Mouse (Mus musculus) hindbrain, embryonic 14.5 days (tissue): ENCODE results near the gene Golga5. TPM values are rescaled to one million over a fixed set of nuclear protein-coding genes. Genes with fewer than 3 reads are reported as not detected.

ENCODE experiments used
- ATAC-seq: fragments of 200-750 bp; cut with Nextera tagmentation; 2 replicates; pipeline ENCODE4 v1.8.0; 2017; ENCODE audit warnings: moderate number of reproducible peaks, mild to moderate bottlenecking, moderate TSS enrichment, moderate library complexity; ENCODE audit not compliant: low FRiP score
- DNase-seq: peaks from one replicate; pipeline ENCODE4 v3.0.0-alpha.2; 2015; ENCODE audit warnings: low spot score
- H3K27ac ChIP-seq: fragments of 300-500 bp; sonication (generic); 2 replicates; pipeline ENCODE4 v1.5.1; 2014; ENCODE audit warnings: mild to moderate bottlenecking, moderate library complexity
- H3K27me3 ChIP-seq: fragments of 300-500 bp; sonication (generic); 2 replicates; pipeline ENCODE4 v1.6.1; 2014; ENCODE audit warnings: mild to moderate bottlenecking, low read length, mixed read lengths; ENCODE audit not compliant: control insufficient read depth, insufficient read depth
- H3K36me3 ChIP-seq: fragments of 300-500 bp; sonication (generic); replicated peaks from 2 replicates; pipeline ENCODE4 v1.6.1; 2014; ENCODE audit not compliant: control insufficient read depth, insufficient read depth
- H3K4me1 ChIP-seq: fragments of 300-500 bp; sonication (generic); replicated peaks from 2 replicates; pipeline ENCODE4 v1.6.1; 2014; ENCODE audit warnings: antibody characterized with exemption, low read length, mixed read lengths; ENCODE audit not compliant: control insufficient read depth, insufficient read depth
- H3K4me2 ChIP-seq: fragments of 300-500 bp; sonication (generic); replicated peaks from 2 replicates; pipeline ENCODE4 v1.6.1; 2014; ENCODE audit warnings: mild to moderate bottlenecking, moderate library complexity
- H3K4me3 ChIP-seq: fragments of 300-500 bp; sonication (generic); replicated peaks from 2 replicates; pipeline ENCODE4 v1.5.1; 2014; ENCODE audit warnings: mild to moderate bottlenecking, low read length
- H3K9ac ChIP-seq: fragments of 300-500 bp; sonication (generic); 2 replicates; pipeline ENCODE4 v1.6.1; 2014
- H3K9me3 ChIP-seq: fragments of 300-500 bp; sonication (generic); 2 replicates; pipeline ENCODE4 v1.6.1; 2016; ENCODE audit warnings: low read length; ENCODE audit not compliant: control insufficient read depth
- WGBS: fragments of 180-500 bp; shearing (Covaris S2); extraction: QIAGEN DNeasy Blood & Tissue Kit; methylation state at CpG from one replicate; pipeline ENCODE4 v1.1.7; 2014; 5-methylcytosine and 5-hydroxymethylcytosine counted together
- polyA plus RNA-seq: library from polyadenylated mRNA; unstranded; fragments of >200 nt; fragmentation: Nextera tagmentation; extraction: Ambion mirVana; gene quantifications from 2 replicates; pipeline ENCODE4 v1.2.1, GENCODE M21; 2014

Golga5 gene
- polyA plus RNA-seq, 1 experiment from 2014 or later = 25.9 TPM

DNA sequence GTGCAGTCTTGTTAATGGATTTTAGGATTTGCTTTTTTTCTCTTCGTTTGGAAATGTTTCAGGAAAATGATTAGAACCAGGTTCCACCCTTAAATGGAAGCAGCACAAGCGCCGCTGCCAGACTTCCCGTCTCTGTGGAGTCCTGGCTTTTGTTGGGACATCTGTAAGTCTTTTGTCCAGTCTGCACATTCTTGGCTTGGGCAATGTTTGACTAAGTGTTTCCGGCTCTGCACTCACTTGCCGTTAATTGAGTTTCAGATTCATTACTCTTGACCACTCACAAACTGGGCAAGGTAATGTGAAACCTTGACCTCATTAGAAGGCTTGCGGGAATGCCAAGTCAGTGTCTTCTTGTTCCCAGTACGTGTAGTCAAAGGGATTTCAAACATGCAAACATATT is 29.8 kb downstream of the Golga5 start:
- ATAC-seq (no peak), DNase-seq (no peak)
- H3K9ac ChIP-seq = no peak overlapping the region
- H3K36me3 ChIP-seq = peaks cover 45% of the 10 kb centered on the region
- no peaks in the 10 kb centered on the region for H3K27me3 ChIP-seq
- no peak overlapping the region for H3K27ac ChIP-seq
- no peak overlapping the region for H3K4me3 ChIP-seq
- 75% methylated on average over 8 of the region's 8 CpGs for WGBS
- H3K9me3 ChIP-seq = no peaks in the 10 kb centered on the region
- no peak overlapping the region for H3K4me2 ChIP-seq
- H3K4me1 ChIP-seq = no peaks in the 10 kb centered on the region

GRCm38 (mm10) chr12:102499210-102499609 is 30.3 kb downstream of the Golga5 start:
- no peaks in the 10 kb centered on the region for H3K4me1 ChIP-seq
- DNase-seq = no peak
- 89% methylated on average over 5 of the region's 5 CpGs for WGBS

DNA sequence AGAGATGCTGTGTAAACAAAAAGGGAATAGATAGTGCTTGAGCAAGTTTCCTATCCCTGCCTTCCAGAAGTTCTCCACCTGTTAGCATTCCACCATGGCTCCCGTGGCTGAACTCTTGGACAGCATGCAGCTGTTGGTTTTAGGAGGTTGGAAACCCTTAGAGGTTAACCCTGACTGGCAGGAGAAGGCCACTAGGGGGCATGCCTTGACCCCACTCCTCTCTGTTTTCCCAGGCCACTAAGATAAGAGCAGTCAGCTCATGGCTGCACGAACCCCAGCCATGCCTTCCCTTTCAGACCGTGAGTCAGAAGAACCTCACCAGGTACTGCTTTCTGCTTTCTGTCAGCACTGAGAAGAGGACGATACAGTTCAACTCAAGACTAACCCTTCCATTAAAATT is 30.8 kb downstream of the Golga5 start:
- H3K36me3 ChIP-seq = peaks cover 37% of the 10 kb centered on the region
- no peak overlapping the region for H3K4me3 ChIP-seq
- no peak overlapping the region for H3K4me2 ChIP-seq
- no peak for DNase-seq
- 76% methylated on average over 4 of the region's 4 CpGs for WGBS
- no peaks in the 10 kb centered on the region for H3K9me3 ChIP-seq
- no peak for ATAC-seq
- H3K9ac ChIP-seq = no peak overlapping the region
- H3K4me1 ChIP-seq = no peaks in the 10 kb centered on the region
- no peaks in the 10 kb centered on the region for H3K27me3 ChIP-seq
- no peak overlapping the region for H3K27ac ChIP-seq

More at GRCm38 (mm10) chr12:102499210-102499609, 30.3 kb downstream of the Golga5 start:
- Histone ChIP-seq H3K4me2 (no peak overlapping the region), H3K27ac (no peak overlapping the region), H3K27me3 (no peaks in the 10 kb centered on the region), H3K9me3 (no peaks in the 10 kb centered on the region), H3K9ac (no peak overlapping the region), H3K4me3 (no peak overlapping the region), H3K36me3 (peaks cover 41% of the 10 kb centered on the region)
- no peak for ATAC-seq

- H3K36me3 ChIP-seq = peaks cover 28% of the 10 kb centered on the region
- H3K9me3 ChIP-seq = no peaks in the 10 kb centered on the region
- H3K4me2 ChIP-seq = no peak overlapping the region
- no peaks in the 10 kb centered on the region for H3K4me1 ChIP-seq
- ATAC-seq = no peak
- no peak overlapping the region for H3K4me3 ChIP-seq
- DNase-seq = no peak
- no peaks in the 10 kb centered on the region for H3K27me3 ChIP-seq
- 96% methylated on average over 2 of the region's 2 CpGs for WGBS
- no peak overlapping the region for H3K9ac ChIP-seq
- H3K27ac ChIP-seq = no peak overlapping the region
These were observed 32.1 kb downstream of the Golga5 start for GRCm38 (mm10) chr12:102501038-102501437.

- 85% methylated on average over 8 of the region's 8 CpGs for WGBS
These were observed 33.1 kb downstream of the Golga5 start for GRCm38 (mm10) chr12:102501848-102502595.

DNA sequence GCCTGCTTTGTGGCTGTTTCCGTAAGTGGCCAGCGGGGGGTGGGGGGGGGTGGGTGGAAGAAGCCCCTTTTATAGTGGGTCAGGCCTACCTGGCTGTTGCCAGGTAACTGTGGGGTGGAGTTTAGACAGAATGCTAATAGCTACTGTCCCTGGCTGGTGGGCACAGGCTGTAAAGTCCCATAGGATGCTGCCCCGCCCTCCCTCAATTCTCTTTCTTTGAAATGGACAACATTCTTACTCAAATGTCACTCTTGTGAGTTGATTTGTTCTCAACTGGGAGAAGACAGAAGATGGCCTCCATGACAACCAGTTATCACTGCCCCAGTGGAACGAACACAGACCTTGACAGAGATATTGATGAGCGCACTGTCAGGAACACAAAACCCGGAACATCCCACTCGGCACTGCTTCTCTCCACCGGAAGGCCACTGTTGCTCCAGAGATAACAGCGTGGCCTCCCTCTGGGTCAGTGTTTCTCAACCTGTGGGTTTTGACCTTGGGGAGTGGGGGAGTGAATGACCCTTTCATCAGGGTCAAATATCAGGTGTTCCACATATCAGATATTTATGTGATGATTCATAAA is 36.3 kb downstream of the Golga5 start:
- Histone ChIP-seq H3K9ac (no peak overlapping the region), H3K9me3 (no peaks in the 10 kb centered on the region), H3K36me3 (0 out of 2 replicates have a peak, but pooled peaks cover 4% of the 10 kb centered on the region), H3K4me1 (no peaks in the 10 kb centered on the region), H3K4me2 (no peak overlapping the region), H3K27ac (no peak overlapping the region), H3K4me3 (no peak overlapping the region), H3K27me3 (no peaks in the 10 kb centered on the region)
- DNase-seq (no peak), ATAC-seq (no peak)
- WGBS = 60% methylated on average over 9 of the region's 9 CpGs

More at GRCm38 (mm10) chr12:102501848-102502595, 33.1 kb downstream of the Golga5 start:
- no peaks in the 10 kb centered on the region for H3K4me1 ChIP-seq
- no peak overlapping the region for H3K9ac ChIP-seq
- no peaks in the 10 kb centered on the region for H3K9me3 ChIP-seq
- no peak overlapping the region for H3K4me2 ChIP-seq
- H3K27ac ChIP-seq = no peak overlapping the region
- H3K4me3 ChIP-seq = no peak overlapping the region
- ATAC-seq (no peak), DNase-seq (no peak)
- H3K27me3 ChIP-seq = no peaks in the 10 kb centered on the region
- peaks cover 19% of the 10 kb centered on the region for H3K36me3 ChIP-seq

- Histone ChIP-seq H3K4me2 (no peak overlapping the region), H3K36me3 (no peaks in the 10 kb centered on the region), H3K27me3 (no peaks in the 10 kb centered on the region), H3K4me1 (0 out of 2 replicates have a peak, but pooled peaks cover 4% of the 10 kb centered on the region), H3K9me3 (no peaks in the 10 kb centered on the region), H3K9ac (no peak overlapping the region), H3K27ac (no peak overlapping the region), H3K4me3 (no peak overlapping the region)
- DNase-seq (no peak), ATAC-seq (no peak)
- 95% methylated on average over 7 of the region's 7 CpGs for WGBS
These were observed 37.0 kb downstream of the Golga5 start for GRCm38 (mm10) chr12:102505949-102506348.

GRCm38 (mm10) chr12:102511363-102511762 is 42.4 kb downstream of the Golga5 start:
- no peak overlapping the region for H3K4me3 ChIP-seq
- ATAC-seq (peak; percentile 82), DNase-seq (peak; percentile 68)
- H3K4me2 ChIP-seq = no peak overlapping the region
- H3K36me3 ChIP-seq = no peaks in the 10 kb centered on the region
- peak overlapping the region; percentile 6; the same call in 1 of the 2 replicates for H3K27ac ChIP-seq
- H3K4me1 ChIP-seq = peaks cover 12% of the 10 kb centered on the region
- H3K27me3 ChIP-seq = no peaks in the 10 kb centered on the region
- H3K9ac ChIP-seq = no peak overlapping the region
- H3K9me3 ChIP-seq = no peaks in the 10 kb centered on the region
- 18% methylated on average over 3 of the region's 3 CpGs for WGBS

GRCm38 (mm10) chr12:102514151-102514550 is 45.2 kb downstream of the Golga5 start:
- Histone ChIP-seq H3K4me2 (no peak overlapping the region), H3K9me3 (no peaks in the 10 kb centered on the region), H3K36me3 (no peaks in the 10 kb centered on the region), H3K9ac (no peak overlapping the region), H3K27ac (no peak overlapping the region), H3K4me1 (peaks cover 12% of the 10 kb centered on the region), H3K4me3 (no peak overlapping the region), H3K27me3 (no peaks in the 10 kb centered on the region)
- WGBS = 68% methylated on average over 6 of the region's 6 CpGs
- DNase-seq = no peak
- ATAC-seq = no peak
